Mouse (Mus musculus) liver, embryonic 12.5 days (tissue): Measurements from ENCODE around the gene Orai3. TPM values are rescaled to one million over a fixed set of nuclear protein-coding genes. Genes with fewer than 3 reads are reported as not detected.

Experiments
- ATAC-seq: fragments of 200-750 bp; cut with Nextera tagmentation; 2 replicates; pipeline ENCODE4 v1.8.0; 2017; ENCODE audit warnings: moderate number of reproducible peaks, mild to moderate bottlenecking, moderate library complexity
- H3K27ac ChIP-seq: fragments of 300-500 bp; sonication (generic); 2 replicates; pipeline ENCODE4 v1.5.1; 2016; ENCODE audit warnings: mild to moderate bottlenecking
- H3K27me3 ChIP-seq: fragments of 300-500 bp; sonication (generic); replicated peaks from 2 replicates; pipeline ENCODE4 v1.6.1; 2016; ENCODE audit warnings: mild to moderate bottlenecking, moderate library complexity
- H3K36me3 ChIP-seq: fragments of 300-500 bp; sonication (generic); 2 replicates; pipeline ENCODE4 v1.6.1; 2016; ENCODE audit warnings: mild to moderate bottlenecking, moderate library complexity
- H3K4me1 ChIP-seq: fragments of 300-500 bp; sonication (generic); 2 replicates; pipeline ENCODE4 v1.6.1; 2016
- H3K4me2 ChIP-seq: fragments of 300-500 bp; sonication (generic); 2 replicates; pipeline ENCODE4 v1.6.1; 2016; ENCODE audit warnings: mild to moderate bottlenecking, moderate library complexity
- H3K4me3 ChIP-seq: fragments of 300-500 bp; sonication (generic); 2 replicates; pipeline ENCODE4 v1.5.1; 2016; ENCODE audit warnings: mild to moderate bottlenecking, moderate library complexity
- H3K9ac ChIP-seq: fragments of 300-500 bp; sonication (generic); 2 replicates; pipeline ENCODE4 v1.6.1; 2016; ENCODE audit warnings: mild to moderate bottlenecking, moderate library complexity
- H3K9me3 ChIP-seq: fragments of 300-500 bp; sonication (generic); replicated peaks from 2 replicates; pipeline ENCODE4 v1.6.1; 2016; ENCODE audit warnings: mild to moderate bottlenecking, moderate library complexity
- WGBS: fragments of 180-500 bp; shearing (Covaris S2); methylation state at CpG from one replicate; pipeline ENCODE4 v1.1.7; 2016; ENCODE audit not compliant: insufficient replicate concordance; 5-methylcytosine and 5-hydroxymethylcytosine counted together
- polyA plus RNA-seq: library from polyadenylated mRNA; unstranded; fragments of >200 nt; fragmentation: Nextera tagmentation; extraction: Ambion mirVana; gene quantifications from 2 replicates; pipeline ENCODE4 v1.2.1, GENCODE M21; 2016

The Orai3 gene
- polyA plus RNA-seq, 1 experiment from 2014 or later: 15.0 TPM

GRCm38 (mm10) chr7:127808821-127809220, 39.2 kb downstream of the Orai3 start:
- H3K9ac ChIP-seq: no peak overlapping the region
- H3K36me3 ChIP-seq: no peaks in the 10 kb centered on the region
- H3K4me1 ChIP-seq: peaks cover 51% of the 10 kb centered on the region
- no peak for ATAC-seq
- H3K9me3 ChIP-seq: no peaks in the 10 kb centered on the region
- no peaks in the 10 kb centered on the region for H3K27me3 ChIP-seq
- H3K4me3 ChIP-seq: no peak overlapping the region
- H3K4me2 ChIP-seq: no peak overlapping the region
- WGBS: 53% methylated on average over 5 of the region's 5 CpGs
- peak overlapping the region; percentile 30; the same call in 1 of the 2 replicates for H3K27ac ChIP-seq

- Histone ChIP-seq H3K4me3 (no peak overlapping the region), H3K4me1 (peaks cover 48% of the 10 kb centered on the region)
Observed at GRCm38 (mm10) chr7:127809846-127810245, 40.2 kb downstream of the Orai3 start.

GRCm38 (mm10) chr7:127810650-127811049, 41.0 kb downstream of the Orai3 start:
- no peak overlapping the region for H3K27ac ChIP-seq
- ATAC-seq: no peak
- H3K36me3 ChIP-seq: no peaks in the 10 kb centered on the region
- H3K9me3 ChIP-seq: no peaks in the 10 kb centered on the region
- H3K9ac ChIP-seq: no peak overlapping the region
- H3K4me1 ChIP-seq: peaks cover 48% of the 10 kb centered on the region
- no peaks in the 10 kb centered on the region for H3K27me3 ChIP-seq
- no peak overlapping the region for H3K4me2 ChIP-seq
- no peak overlapping the region for H3K4me3 ChIP-seq
- WGBS: 82% methylated on average over 10 of the region's 10 CpGs

More at GRCm38 (mm10) chr7:127809846-127810245, 40.2 kb downstream of the Orai3 start:
- ATAC-seq: no peak
- no peaks in the 10 kb centered on the region for H3K9me3 ChIP-seq
- no peaks in the 10 kb centered on the region for H3K36me3 ChIP-seq
- H3K27ac ChIP-seq: no peak overlapping the region
- H3K27me3 ChIP-seq: no peaks in the 10 kb centered on the region
- H3K9ac ChIP-seq: no peak overlapping the region
- no peak overlapping the region for H3K4me2 ChIP-seq
- WGBS: 77% methylated on average over 1 of the region's 1 CpGs

- Histone ChIP-seq H3K9me3 (no peaks in the 10 kb centered on the region), H3K9ac (no peak overlapping the region), H3K4me3 (no peak overlapping the region), H3K36me3 (no peaks in the 10 kb centered on the region), H3K4me2 (no peak overlapping the region), H3K4me1 (peaks cover 48% of the 10 kb centered on the region), H3K27ac (no peak overlapping the region), H3K27me3 (no peaks in the 10 kb centered on the region)
- ATAC-seq: no peak
- WGBS: 77% methylated on average over 4 of the region's 4 CpGs
Observed at GRCm38 (mm10) chr7:127811240-127811639, 41.6 kb downstream of the Orai3 start.

GRCm38 (mm10) chr7:127812292-127812691, 42.7 kb downstream of the Orai3 start:
- H3K27me3 ChIP-seq: no peaks in the 10 kb centered on the region
- ATAC-seq: no peak
- no peak overlapping the region for H3K4me2 ChIP-seq
- H3K36me3 ChIP-seq: no peaks in the 10 kb centered on the region
- no peaks in the 10 kb centered on the region for H3K9me3 ChIP-seq
- H3K4me3 ChIP-seq: no peak overlapping the region
- peaks cover 38% of the 10 kb centered on the region for H3K4me1 ChIP-seq
- 70% methylated on average over 3 of the region's 3 CpGs for WGBS
- no peak overlapping the region for H3K27ac ChIP-seq
- H3K9ac ChIP-seq: no peak overlapping the region

- Histone ChIP-seq H3K9me3 (no peaks in the 10 kb centered on the region), H3K4me1 (peaks cover 26% of the 10 kb centered on the region), H3K36me3 (no peaks in the 10 kb centered on the region), H3K9ac (no peak overlapping the region), H3K4me3 (no peak overlapping the region), H3K4me2 (no peak overlapping the region), H3K27ac (peak overlapping the region; percentile 72), H3K27me3 (no peaks in the 10 kb centered on the region)
- 59% methylated on average over 4 of the region's 4 CpGs for WGBS
- ATAC-seq: peak; percentile 43; the same call in 1 of the 2 replicates
Observed at GRCm38 (mm10) chr7:127813821-127814220, 44.2 kb downstream of the Orai3 start.

GRCm38 (mm10) chr7:127814241-127814921, 44.8 kb downstream of the Orai3 start:
- no peaks in the 10 kb centered on the region for H3K36me3 ChIP-seq
- H3K4me3 ChIP-seq: no peak overlapping the region
- H3K27me3 ChIP-seq: no peaks in the 10 kb centered on the region
- 74% methylated on average over 19 of the region's 19 CpGs for WGBS
- H3K4me1 ChIP-seq: peaks cover 23% of the 10 kb centered on the region
- H3K27ac ChIP-seq: peak overlapping the region; percentile 72
- no peak overlapping the region for H3K4me2 ChIP-seq
- no peak overlapping the region for H3K9ac ChIP-seq
- no peak for ATAC-seq
- H3K9me3 ChIP-seq: no peaks in the 10 kb centered on the region

GRCm38 (mm10) chr7:127815116-127815665, 45.6 kb downstream of the Orai3 start:
- no peaks in the 10 kb centered on the region for H3K36me3 ChIP-seq
- H3K9me3 ChIP-seq: no peaks in the 10 kb centered on the region
- peak overlapping the region; percentile 72 for H3K27ac ChIP-seq
- ATAC-seq: no peak
- no peaks in the 10 kb centered on the region for H3K27me3 ChIP-seq
- no peak overlapping the region; the same call in 1 of the 2 replicates for H3K9ac ChIP-seq
- H3K4me3 ChIP-seq: no peak overlapping the region
- WGBS: 81% methylated on average over 15 of the region's 15 CpGs
- H3K4me2 ChIP-seq: no peak overlapping the region
- H3K4me1 ChIP-seq: peaks cover 23% of the 10 kb centered on the region

- no peak overlapping the region for H3K4me2 ChIP-seq
- 50% methylated on average over 15 of the region's 15 CpGs for WGBS
- H3K36me3 ChIP-seq: no peaks in the 10 kb centered on the region
- H3K4me1 ChIP-seq: peaks cover 29% of the 10 kb centered on the region
- H3K27ac ChIP-seq: peak overlapping the region; percentile 45
- H3K27me3 ChIP-seq: no peaks in the 10 kb centered on the region
- peak; percentile 44; the same call in 1 of the 2 replicates for ATAC-seq
- H3K9me3 ChIP-seq: no peaks in the 10 kb centered on the region
- H3K9ac ChIP-seq: no peak overlapping the region; the same call in 1 of the 2 replicates
- H3K4me3 ChIP-seq: no peak overlapping the region
Observed at GRCm38 (mm10) chr7:127815954-127816821, 46.6 kb downstream of the Orai3 start.

GRCm38 (mm10) chr7:127817053-127817452, 47.4 kb downstream of the Orai3 start:
- H3K4me2 ChIP-seq: no peak overlapping the region
- no peak overlapping the region for H3K4me3 ChIP-seq
- H3K9ac ChIP-seq: no peak overlapping the region
- H3K9me3 ChIP-seq: no peaks in the 10 kb centered on the region
- no peak for ATAC-seq
- H3K27ac ChIP-seq: no peak overlapping the region
- no peaks in the 10 kb centered on the region for H3K36me3 ChIP-seq
- H3K4me1 ChIP-seq: peaks cover 33% of the 10 kb centered on the region
- 0 out of 2 replicates have a peak, but pooled peaks cover 3% of the 10 kb centered on the region for H3K27me3 ChIP-seq
- 67% methylated on average over 7 of the region's 7 CpGs for WGBS

GRCm38 (mm10) chr7:127817776-127818175, 48.2 kb downstream of the Orai3 start:
- H3K4me2 ChIP-seq: no peak overlapping the region
- no peak overlapping the region for H3K9ac ChIP-seq
- H3K9me3 ChIP-seq: no peaks in the 10 kb centered on the region
- H3K27ac ChIP-seq: no peak overlapping the region
- 0 out of 2 replicates have a peak, but pooled peaks cover 8% of the 10 kb centered on the region for H3K27me3 ChIP-seq
- H3K4me1 ChIP-seq: peaks cover 36% of the 10 kb centered on the region
- no peak overlapping the region for H3K4me3 ChIP-seq
- no peak for ATAC-seq
- no peaks in the 10 kb centered on the region for H3K36me3 ChIP-seq
- WGBS: 84% methylated on average over 5 of the region's 5 CpGs
